Mouse (Mus musculus): Measurements from ENCODE around the gene Tcl1b1.

GRCm38 (mm10) chr12:105127607-105128006, 31.9 kb upstream of the Tcl1b1 start:
- no peak for TF ChIP-seq CEBPB (IDR thresholded peaks at IDR 0.05; ENCODE audit: insufficient read depth, poor library complexity, severe bottlenecking)
- TF ChIP-seq POLR2A (IDR thresholded peaks at IDR 0.05; ENCODE audit: insufficient read length, low read depth) = no peak
- no peak for TF ChIP-seq USF1 (IDR thresholded peaks at IDR 0.05; ENCODE audit: low read depth)
- TF ChIP-seq POLR2AphosphoS2 (IDR thresholded peaks at IDR 0.05; ENCODE audit: insufficient read length, low read depth) = no peak
- no peak for TF ChIP-seq MYOG (IDR thresholded peaks at IDR 0.05; ENCODE audit: control insufficient read depth in 1 of 3, insufficient read depth in 1 of 3, insufficient read length in 2 of 3, low read depth in 2 of 3)
- no peak for TF ChIP-seq MAX (IDR thresholded peaks at IDR 0.05; ENCODE audit: low read depth)
- no peak for TF ChIP-seq REST (IDR thresholded peaks at IDR 0.05; ENCODE audit: insufficient read depth, insufficient read length)

Measured in myocyte (in vitro differentiated cells).